Mouse (Mus musculus): Measurements from ENCODE around the gene Babam2. TPM values are rescaled to one million over a fixed set of nuclear protein-coding genes. Genes with fewer than 3 reads are reported as not detected.

The Babam2 gene
- polyA plus RNA-seq, 1 experiment from 2014 or later = 62.9 TPM

DNA sequence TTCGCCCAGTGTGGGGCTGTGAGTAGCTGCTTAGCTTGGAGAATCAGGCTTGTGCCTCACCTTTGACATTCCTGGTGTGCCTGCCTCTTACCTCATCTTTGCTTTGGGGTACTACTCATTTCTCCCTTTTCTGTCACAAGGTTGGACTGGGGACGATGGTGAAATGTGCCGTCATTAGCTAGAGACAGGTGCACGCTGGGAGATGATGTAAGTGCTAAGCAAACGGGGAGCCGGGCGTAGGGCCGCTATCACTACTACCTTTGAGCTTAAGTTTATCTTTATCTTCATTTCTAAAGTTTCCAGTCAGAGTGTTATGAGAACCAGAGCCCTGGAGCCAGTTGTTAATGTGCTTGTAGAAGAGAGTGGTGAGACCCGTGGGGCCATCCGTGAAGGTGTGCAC is 131.3 kb downstream of the Babam2 start:
- no peaks in the 10 kb centered on the region for H3K4me1 ChIP-seq (ENCODE audit: control insufficient read depth, insufficient read depth, low read length)
- H3K27ac ChIP-seq (ENCODE audit: low read length) = no peak overlapping the region
- no peaks in the 10 kb centered on the region for H3K9me3 ChIP-seq (ENCODE audit: control insufficient read depth, low read depth, low read length)
- H3K27me3 ChIP-seq (ENCODE audit: control insufficient read depth, insufficient read depth, low read length) = no peaks in the 10 kb centered on the region
- H3K4me3 ChIP-seq (ENCODE audit: low read depth, low read length) = no peak overlapping the region
- no peak overlapping the region for H3K9ac ChIP-seq (replicated peaks; ENCODE audit: low read depth, low read length)
- 93% methylated on average over 10 of the region's 10 CpGs for WGBS
- H3K36me3 ChIP-seq (ENCODE audit: control insufficient read depth, insufficient read depth, low read length) = no peaks in the 10 kb centered on the region
- no peak overlapping the region for H3K4me2 ChIP-seq (replicated peaks; ENCODE audit: low read depth, low read length)
- no peak for ATAC-seq (ENCODE audit: insufficient number of reproducible peaks, insufficient read depth, low FRiP score, low read depth)

DNA sequence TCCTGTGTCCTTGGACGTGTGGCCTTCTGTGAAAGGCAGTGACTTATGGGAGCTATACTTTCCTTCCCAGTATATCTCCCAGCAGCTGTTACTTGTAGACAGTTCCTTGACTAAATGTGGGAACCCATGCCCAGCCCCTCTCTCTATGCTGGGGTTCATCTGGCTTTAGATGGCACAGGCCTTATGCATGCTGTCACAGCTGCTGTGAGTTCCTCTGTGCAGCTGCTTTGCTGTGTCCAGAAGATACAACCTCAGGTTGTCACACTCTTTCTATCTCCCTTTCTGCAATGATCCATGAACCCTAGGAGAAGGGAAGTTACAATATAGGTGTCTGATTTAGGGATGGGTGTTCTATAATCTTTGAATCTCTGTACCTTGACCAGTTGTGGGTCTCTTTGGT is 132.1 kb downstream of the Babam2 start:
- H3K27me3 ChIP-seq (ENCODE audit: control insufficient read depth, insufficient read depth, low read length) = no peaks in the 10 kb centered on the region
- ATAC-seq (ENCODE audit: insufficient number of reproducible peaks, insufficient read depth, low FRiP score, low read depth) = no peak
- no peak overlapping the region for H3K4me3 ChIP-seq (ENCODE audit: low read depth, low read length)
- H3K27ac ChIP-seq (ENCODE audit: low read length) = no peak overlapping the region
- H3K9me3 ChIP-seq (ENCODE audit: control insufficient read depth, low read depth, low read length) = no peaks in the 10 kb centered on the region; the same call in 1 of the 2 replicates
- no peaks in the 10 kb centered on the region for H3K4me1 ChIP-seq (ENCODE audit: control insufficient read depth, insufficient read depth, low read length)
- WGBS = 46% methylated on average over 1 of the region's 1 CpGs
- H3K36me3 ChIP-seq (ENCODE audit: control insufficient read depth, insufficient read depth, low read length) = no peaks in the 10 kb centered on the region
- no peak overlapping the region for H3K9ac ChIP-seq (replicated peaks; ENCODE audit: low read depth, low read length)
- no peak overlapping the region for H3K4me2 ChIP-seq (replicated peaks; ENCODE audit: low read depth, low read length)

DNA sequence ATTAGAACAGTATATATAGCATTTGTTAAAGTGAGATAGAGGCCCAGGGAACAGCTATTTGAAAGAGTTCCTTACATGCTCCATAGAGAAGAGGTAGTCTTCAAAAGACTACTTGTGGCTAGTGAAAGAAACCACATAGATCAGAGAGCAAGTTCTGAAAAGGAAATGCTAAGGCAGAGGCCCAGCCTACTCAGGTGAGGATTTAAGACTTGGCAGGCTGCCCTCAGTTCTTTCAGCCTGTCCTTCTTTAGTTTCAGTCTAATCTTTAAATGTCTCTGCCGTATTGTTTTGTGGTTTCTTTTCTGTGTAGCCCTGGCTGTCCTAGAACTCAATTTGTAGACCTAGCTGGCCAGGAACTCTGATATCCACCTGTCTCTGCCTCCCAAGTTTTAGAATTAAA is 134.1 kb downstream of the Babam2 start:
- H3K9me3 ChIP-seq (ENCODE audit: control insufficient read depth, low read depth, low read length) = no peaks in the 10 kb centered on the region; the same call in 1 of the 2 replicates
- H3K4me2 ChIP-seq (replicated peaks; ENCODE audit: low read depth, low read length) = no peak overlapping the region
- H3K27ac ChIP-seq (ENCODE audit: low read length) = no peak overlapping the region
- H3K27me3 ChIP-seq (ENCODE audit: control insufficient read depth, insufficient read depth, low read length) = no peaks in the 10 kb centered on the region
- no peak overlapping the region for H3K4me3 ChIP-seq (ENCODE audit: low read depth, low read length)
- H3K9ac ChIP-seq (replicated peaks; ENCODE audit: low read depth, low read length) = no peak overlapping the region
- H3K4me1 ChIP-seq (ENCODE audit: control insufficient read depth, insufficient read depth, low read length) = no peaks in the 10 kb centered on the region
- no peaks in the 10 kb centered on the region for H3K36me3 ChIP-seq (ENCODE audit: control insufficient read depth, insufficient read depth, low read length)
- WGBS = 48% methylated on average over 1 of the region's 1 CpGs
- ATAC-seq (ENCODE audit: insufficient number of reproducible peaks, insufficient read depth, low FRiP score, low read depth) = no peak

DNA sequence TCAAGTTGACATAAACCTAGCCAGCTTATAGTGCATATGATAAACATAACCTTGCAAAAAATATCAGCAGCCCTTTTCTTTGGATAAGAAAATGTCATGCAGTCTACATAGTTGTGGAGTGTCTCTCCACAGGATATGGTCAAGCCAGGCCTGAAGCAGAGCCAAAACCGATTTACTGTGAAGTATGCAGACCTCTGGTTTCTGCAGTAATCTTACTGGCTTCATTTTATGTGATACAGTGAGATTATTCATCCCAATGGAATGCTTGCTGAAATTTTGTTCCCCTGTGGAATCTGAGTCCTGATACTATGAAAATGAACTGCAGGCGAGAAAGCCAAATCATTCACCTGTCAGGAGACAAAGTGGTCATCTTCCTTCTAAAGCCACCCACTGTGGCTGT is 138.2 kb downstream of the Babam2 start:
- Histone ChIP-seq H3K4me1 (ENCODE audit: control insufficient read depth, insufficient read depth, low read length) (no peaks in the 10 kb centered on the region), H3K4me2 (replicated peaks; ENCODE audit: low read depth, low read length) (no peak overlapping the region), H3K36me3 (ENCODE audit: control insufficient read depth, insufficient read depth, low read length) (no peaks in the 10 kb centered on the region), H3K27me3 (ENCODE audit: control insufficient read depth, insufficient read depth, low read length) (no peaks in the 10 kb centered on the region), H3K27ac (ENCODE audit: low read length) (no peak overlapping the region), H3K9ac (replicated peaks; ENCODE audit: low read depth, low read length) (no peak overlapping the region), H3K9me3 (ENCODE audit: control insufficient read depth, low read depth, low read length) (no peaks in the 10 kb centered on the region; the same call in 1 of the 2 replicates), H3K4me3 (ENCODE audit: low read depth, low read length) (no peak overlapping the region)
- ATAC-seq (ENCODE audit: insufficient number of reproducible peaks, insufficient read depth, low FRiP score, low read depth) = no peak
- WGBS = 83% methylated on average over 2 of the region's 2 CpGs

DNA sequence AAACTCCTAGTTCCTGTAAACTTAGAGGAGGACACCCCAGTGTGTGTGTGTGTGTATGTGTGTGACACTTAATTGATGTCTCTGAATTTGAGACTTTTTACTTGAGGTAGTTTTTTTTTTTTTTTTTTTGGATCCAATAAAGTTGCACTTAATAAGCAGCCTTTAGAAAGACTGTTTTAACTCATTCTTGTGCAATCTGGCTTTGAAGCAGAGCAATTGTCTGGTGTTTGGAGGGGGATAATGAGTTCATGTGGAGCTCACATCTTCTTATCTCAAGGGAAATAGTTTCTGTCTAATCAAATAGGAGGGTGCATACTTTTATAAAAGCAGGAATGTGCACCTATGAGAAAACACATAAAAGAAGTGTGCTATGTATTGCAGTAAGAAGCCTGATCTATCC is 142.5 kb downstream of the Babam2 start:
- no peak overlapping the region for H3K9ac ChIP-seq (replicated peaks; ENCODE audit: low read depth, low read length)
- no peak for ATAC-seq (ENCODE audit: insufficient number of reproducible peaks, insufficient read depth, low FRiP score, low read depth)
- H3K4me3 ChIP-seq (ENCODE audit: low read depth, low read length) = no peak overlapping the region
- H3K36me3 ChIP-seq (ENCODE audit: control insufficient read depth, insufficient read depth, low read length) = no peaks in the 10 kb centered on the region
- H3K4me2 ChIP-seq (replicated peaks; ENCODE audit: low read depth, low read length) = no peak overlapping the region
- H3K27ac ChIP-seq (ENCODE audit: low read length) = no peak overlapping the region
- no peaks in the 10 kb centered on the region for H3K27me3 ChIP-seq (ENCODE audit: control insufficient read depth, insufficient read depth, low read length)
- H3K4me1 ChIP-seq (ENCODE audit: control insufficient read depth, insufficient read depth, low read length) = no peaks in the 10 kb centered on the region
- no peaks in the 10 kb centered on the region for H3K9me3 ChIP-seq (ENCODE audit: control insufficient read depth, low read depth, low read length)

DNA sequence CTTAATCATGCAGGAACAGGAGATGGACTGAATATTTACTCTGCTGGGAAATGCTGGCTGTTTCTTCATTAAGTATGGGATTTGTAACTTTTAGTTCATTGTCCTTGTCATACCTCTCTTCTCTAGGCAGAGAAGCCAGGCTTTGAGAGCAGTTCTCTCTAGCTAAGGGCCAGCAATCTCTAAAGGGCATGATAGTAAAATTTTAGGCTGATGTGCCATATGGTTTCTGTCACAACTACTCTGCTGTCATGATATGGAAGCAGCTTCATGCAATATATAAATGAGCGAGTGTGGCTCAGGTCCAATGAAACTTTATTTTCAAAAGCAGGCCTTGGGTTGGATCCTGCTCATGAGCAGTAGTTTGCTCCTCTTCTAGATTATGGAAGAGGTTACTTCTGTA is 142.9 kb downstream of the Babam2 start:
- ATAC-seq (ENCODE audit: insufficient number of reproducible peaks, insufficient read depth, low FRiP score, low read depth) = no peak

DNA sequence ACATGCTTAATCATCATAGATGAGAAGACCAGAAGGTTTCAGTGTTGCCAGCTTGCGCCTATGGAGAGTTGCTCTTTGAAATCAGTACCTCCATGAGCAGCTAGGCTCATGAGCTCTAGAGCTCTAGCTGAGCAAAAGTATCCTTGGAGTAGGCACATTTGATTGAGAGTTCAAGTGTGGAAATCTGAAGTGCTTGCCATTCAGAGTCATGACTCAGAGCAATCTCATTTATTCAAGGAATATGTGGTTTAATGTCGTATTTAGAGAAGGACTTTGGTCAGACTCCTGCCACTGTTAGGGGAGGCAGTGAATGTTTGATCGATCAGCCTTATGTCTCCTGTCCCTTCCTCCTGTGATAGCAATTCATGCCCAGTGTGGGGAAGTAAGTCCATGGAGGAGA is 147.4 kb downstream of the Babam2 start:
- Histone ChIP-seq H3K4me3 (ENCODE audit: low read depth, low read length) (no peak overlapping the region), H3K27ac (ENCODE audit: low read length) (no peak overlapping the region), H3K36me3 (ENCODE audit: control insufficient read depth, insufficient read depth, low read length) (no peaks in the 10 kb centered on the region), H3K4me1 (ENCODE audit: control insufficient read depth, insufficient read depth, low read length) (no peaks in the 10 kb centered on the region), H3K9me3 (ENCODE audit: control insufficient read depth, low read depth, low read length) (no peaks in the 10 kb centered on the region), H3K9ac (replicated peaks; ENCODE audit: low read depth, low read length) (no peak overlapping the region), H3K27me3 (ENCODE audit: control insufficient read depth, insufficient read depth, low read length) (no peaks in the 10 kb centered on the region), H3K4me2 (replicated peaks; ENCODE audit: low read depth, low read length) (no peak overlapping the region)
- 89% methylated on average over 3 of the region's 3 CpGs for WGBS
- ATAC-seq (ENCODE audit: insufficient number of reproducible peaks, insufficient read depth, low FRiP score, low read depth) = no peak

More for the DNA sequence above, 142.9 kb downstream of the Babam2 start:
- Histone ChIP-seq H3K4me3 (ENCODE audit: low read depth, low read length) (no peak overlapping the region), H3K9me3 (ENCODE audit: control insufficient read depth, low read depth, low read length) (no peaks in the 10 kb centered on the region), H3K4me1 (ENCODE audit: control insufficient read depth, insufficient read depth, low read length) (no peaks in the 10 kb centered on the region), H3K27ac (ENCODE audit: low read length) (no peak overlapping the region), H3K27me3 (ENCODE audit: control insufficient read depth, insufficient read depth, low read length) (no peaks in the 10 kb centered on the region), H3K36me3 (ENCODE audit: control insufficient read depth, insufficient read depth, low read length) (no peaks in the 10 kb centered on the region), H3K4me2 (replicated peaks; ENCODE audit: low read depth, low read length) (no peak overlapping the region), H3K9ac (replicated peaks; ENCODE audit: low read depth, low read length) (no peak overlapping the region)
- WGBS = 52% methylated on average over 1 of the region's 1 CpGs

DNA sequence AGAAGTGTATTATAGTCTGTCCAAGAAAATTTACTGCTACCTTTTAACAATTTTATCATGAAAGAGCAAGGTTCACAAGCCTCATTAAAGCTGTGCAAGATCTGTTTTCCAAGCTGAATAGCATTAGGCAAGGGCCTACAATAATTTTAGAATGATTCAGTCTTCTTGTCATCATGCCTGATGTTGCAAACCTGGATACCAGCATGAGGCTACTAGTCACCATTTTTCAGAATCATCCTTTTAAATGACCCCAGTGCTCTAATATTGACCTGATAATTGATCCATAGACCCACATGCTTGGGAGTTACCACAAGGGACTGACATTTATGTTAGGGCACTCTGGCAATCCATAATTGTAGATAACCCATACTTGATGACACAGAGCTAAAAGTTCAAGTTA is 149.5 kb downstream of the Babam2 start:
- no peak overlapping the region for H3K4me2 ChIP-seq (replicated peaks; ENCODE audit: low read depth, low read length)
- no peak overlapping the region for H3K27ac ChIP-seq (ENCODE audit: low read length)

DNA sequence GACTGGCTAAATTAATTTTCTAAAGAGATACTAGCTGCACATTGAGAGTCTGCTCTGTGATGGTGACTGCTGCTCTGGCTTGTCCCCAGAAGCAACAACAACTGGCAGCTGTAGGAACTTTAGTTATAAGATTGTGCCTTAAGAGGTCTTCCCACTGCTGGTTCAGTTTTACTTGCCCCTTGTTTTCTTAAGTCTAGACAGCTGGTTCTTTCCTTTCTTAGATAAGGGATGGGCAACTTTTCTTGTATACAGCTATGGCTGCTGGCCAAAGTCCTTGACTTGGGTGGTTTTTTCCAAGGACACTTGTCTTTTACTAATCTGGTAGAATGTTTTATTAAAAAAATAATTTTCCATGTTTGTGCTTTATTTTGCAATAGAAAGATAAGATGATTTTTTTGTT is 151.5 kb downstream of the Babam2 start:
- ATAC-seq (ENCODE audit: insufficient number of reproducible peaks, insufficient read depth, low FRiP score, low read depth) = no peak
- Histone ChIP-seq H3K9me3 (ENCODE audit: control insufficient read depth, low read depth, low read length) (no peaks in the 10 kb centered on the region), H3K27ac (ENCODE audit: low read length) (no peak overlapping the region), H3K27me3 (ENCODE audit: control insufficient read depth, insufficient read depth, low read length) (no peaks in the 10 kb centered on the region), H3K9ac (replicated peaks; ENCODE audit: low read depth, low read length) (no peak overlapping the region), H3K4me3 (ENCODE audit: low read depth, low read length) (no peak overlapping the region), H3K4me1 (ENCODE audit: control insufficient read depth, insufficient read depth, low read length) (no peaks in the 10 kb centered on the region), H3K36me3 (ENCODE audit: control insufficient read depth, insufficient read depth, low read length) (no peaks in the 10 kb centered on the region), H3K4me2 (replicated peaks; ENCODE audit: low read depth, low read length) (no peak overlapping the region)

More for the DNA sequence above, 149.5 kb downstream of the Babam2 start:
- Histone ChIP-seq H3K4me3 (ENCODE audit: low read depth, low read length) (no peak overlapping the region), H3K4me1 (ENCODE audit: control insufficient read depth, insufficient read depth, low read length) (no peaks in the 10 kb centered on the region), H3K36me3 (ENCODE audit: control insufficient read depth, insufficient read depth, low read length) (no peaks in the 10 kb centered on the region), H3K9ac (replicated peaks; ENCODE audit: low read depth, low read length) (no peak overlapping the region), H3K9me3 (ENCODE audit: control insufficient read depth, low read depth, low read length) (no peaks in the 10 kb centered on the region), H3K27me3 (ENCODE audit: control insufficient read depth, insufficient read depth, low read length) (no peaks in the 10 kb centered on the region)
- ATAC-seq (ENCODE audit: insufficient number of reproducible peaks, insufficient read depth, low FRiP score, low read depth) = no peak
